Comparison of ENCODE assay signal across 9 mouse cellular contexts in genomic region chr3:121762056-121762852, GRCm38 (mm10). TPM values are rescaled to one million over a fixed set of nuclear protein-coding genes. Genes with fewer than 3 reads are reported as not detected.
DNase-seq lines count a peak whose midpoint lies in the region; ATAC-seq lines count a peak whose summit lies in the region.
"Had no signal": no experiment of that assay in that cellular context is flagged by ENCODE, and none has a peak within 500 bp of the region (broad histone marks: within the 10 kb centered on the region; RNA-seq: fewer than 3 reads in every experiment).

No protein-coding gene starts in this region.

- ATAC-seq in hindbrain, embryonic 13.5 days (ENCODE audit: low FRiP score), result peak; percentile 85; the same call in 1 of the 2 replicates
- peak; percentile 79 for ATAC-seq in forebrain, embryonic 16.5 days
- peak; percentile 66 for ATAC-seq in megakaryocyte, adult 5-6 weeks (ENCODE audit: poor library complexity, severe bottlenecking)

- H3K36me3 ChIP-seq in hindbrain, embryonic 13.5 days, result peaks cover 39% of the 10 kb centered on the region
- H3K36me3 ChIP-seq in hindbrain, embryonic 10.5 days, result peaks cover 63% of the 10 kb centered on the region
- H3K36me3 ChIP-seq in forebrain, embryonic 16.5 days (ENCODE audit: control insufficient read depth, insufficient read depth), result peaks cover under 1% of the 10 kb centered on the region; the same call in 1 of the 2 replicates

- WGBS in hindbrain, embryonic 13.5 days, result 63% methylated on average over 4 of the region's 4 CpGs
- 68% methylated on average over 4 of the region's 4 CpGs for WGBS in hindbrain, embryonic 10.5 days
- 64% methylated on average over 4 of the region's 4 CpGs for WGBS in forebrain, embryonic 16.5 days

- H3K27ac ChIP-seq in hindbrain, embryonic 13.5 days, result no peak overlapping the region
- no peak overlapping the region for H3K27ac ChIP-seq in hindbrain, embryonic 10.5 days
- no peak overlapping the region for H3K27ac ChIP-seq in forebrain, embryonic 16.5 days (ENCODE audit: low read length)
- H3K27ac ChIP-seq: embryonic facial prominence, embryonic 15.5 days had no signal

- no peak overlapping the region for H3K4me3 ChIP-seq in hindbrain, embryonic 13.5 days
- H3K4me3 ChIP-seq in hindbrain, embryonic 10.5 days, result no peak overlapping the region
- H3K4me3 ChIP-seq in forebrain, embryonic 16.5 days (replicated peaks; ENCODE audit: low read length), result no peak overlapping the region
- H3K4me3 ChIP-seq: embryonic facial prominence, embryonic 15.5 days had no signal

- no peak overlapping the region for H3K4me2 ChIP-seq in hindbrain, embryonic 13.5 days
- no peak overlapping the region for H3K4me2 ChIP-seq in forebrain, embryonic 16.5 days (ENCODE audit: low read length)
- H3K4me2 ChIP-seq: embryonic facial prominence, embryonic 15.5 days had no signal

- no peaks in the 10 kb centered on the region for H3K27me3 ChIP-seq in hindbrain, embryonic 13.5 days
- no peaks in the 10 kb centered on the region for H3K27me3 ChIP-seq in hindbrain, embryonic 10.5 days (ENCODE audit: insufficient read depth, poor library complexity, severe bottlenecking)
- no peaks in the 10 kb centered on the region for H3K27me3 ChIP-seq in forebrain, embryonic 16.5 days (replicated peaks; ENCODE audit: control insufficient read depth, insufficient read depth, low read length)
- H3K27me3 ChIP-seq: embryonic facial prominence, embryonic 15.5 days had no signal

- H3K9me3 ChIP-seq in hindbrain, embryonic 13.5 days, result no peaks in the 10 kb centered on the region
- H3K9me3 ChIP-seq in hindbrain, embryonic 10.5 days, result no peaks in the 10 kb centered on the region
- no peaks in the 10 kb centered on the region for H3K9me3 ChIP-seq in forebrain, embryonic 16.5 days (ENCODE audit: control insufficient read depth, low read length)
- H3K9me3 ChIP-seq: embryonic facial prominence, embryonic 15.5 days had no signal

- H3K9ac ChIP-seq in hindbrain, embryonic 13.5 days, result no peak overlapping the region
- no peak overlapping the region for H3K9ac ChIP-seq in forebrain, embryonic 16.5 days (replicated peaks; ENCODE audit: low read depth, low read length)
- H3K9ac ChIP-seq: embryonic facial prominence, embryonic 15.5 days had no signal

- DNase-seq in hindbrain, embryonic 10.5 days (ENCODE audit: low spot score), result no peak
- peak; percentile 62 for DNase-seq in MN1 (ENCODE audit: low spot score)
- DNase-seq in spleen, postnatal 4 days (ENCODE audit: low spot score in 2 of 2), result no peak
- DNase-seq in urinary bladder, adult 2 months (ENCODE audit: low spot score), result no peak
- DNase-seq in layer of hippocampus, adult 9-10 months (ENCODE audit: low spot score), result no peak

- H3K4me1 ChIP-seq in hindbrain, embryonic 13.5 days (replicated peaks), result no peaks in the 10 kb centered on the region
- no peaks in the 10 kb centered on the region for H3K4me1 ChIP-seq in hindbrain, embryonic 10.5 days (replicated peaks)
- no peaks in the 10 kb centered on the region for H3K4me1 ChIP-seq in forebrain, embryonic 16.5 days (replicated peaks; ENCODE audit: control insufficient read depth, insufficient read depth, low read length)
- H3K4me1 ChIP-seq: embryonic facial prominence, embryonic 15.5 days had no signal

RNA-seq across cellular contexts. Expression of gene F3, which starts 38.9 kb away (rescaled TPM):
- 5.6 and 5.8 TPM in 2 replicates for polyA plus RNA-seq in hindbrain, embryonic 13.5 days (2015; fragmentation: Nextera tagmentation; extraction: Ambion mirVana)
- polyA plus RNA-seq in hindbrain, embryonic 10.5 days (2016; fragmentation: Nextera tagmentation; extraction: Ambion mirVana), result 8.8 and 14.1 TPM in 2 replicates
- 9.1 and 9.5 TPM in 2 replicates for polyA plus RNA-seq in forebrain, embryonic 16.5 days (2015; fragmentation: Nextera tagmentation; extraction: Ambion mirVana)
- 0.89 TPM in 1 of 2 replicates, not detected in the other for total RNA-seq in megakaryocyte, adult 5-6 weeks (2015)
- total RNA-seq in megakaryocyte, adult 5-6 weeks (2017), result 2.6 TPM in 1 of 2 replicates, not detected in the other
- polyA plus RNA-seq in urinary bladder, adult 2 months (2012; rRNA removed), result 71.6 and 95.8 TPM in 2 replicates

RNA-seq across cellular contexts. Expression of gene Abcd3, which starts 52.8 kb away (rescaled TPM):
- polyA plus RNA-seq in hindbrain, embryonic 13.5 days (2015; fragmentation: Nextera tagmentation; extraction: Ambion mirVana), result 69.1 and 70.6 TPM in 2 replicates
- 39.1 and 39.9 TPM in 2 replicates for polyA plus RNA-seq in hindbrain, embryonic 10.5 days (2016; fragmentation: Nextera tagmentation; extraction: Ambion mirVana)
- 72.8 and 75.1 TPM in 2 replicates for polyA plus RNA-seq in forebrain, embryonic 16.5 days (2015; fragmentation: Nextera tagmentation; extraction: Ambion mirVana)
- 18.2 and 20.4 TPM in 2 replicates for total RNA-seq in megakaryocyte, adult 5-6 weeks (2015)
- 20.1 and 22.7 TPM in 2 replicates for total RNA-seq in megakaryocyte, adult 5-6 weeks (2017)
- 35.8 and 63.0 TPM in 2 replicates for polyA plus RNA-seq in urinary bladder, adult 2 months (2012; rRNA removed)
